Mouse (Mus musculus) ES-E14 (cell line): ENCODE measurements around the gene Ccdc85c. TPM values are rescaled to one million over a fixed set of nuclear protein-coding genes. Genes with fewer than 3 reads are reported as not detected.

Experiments used
- DNase-seq: peaks from one replicate; pipeline ENCODE4 v3.0.0-alpha.2; 2013; ENCODE audit warnings: low read depth, low spot score
- H3K27ac ChIP-seq: 2 replicates; pipeline ENCODE4 v1.5.1; 2012; ENCODE audit warnings: low read depth, mild to moderate bottlenecking, low read length, moderate library complexity, mixed read lengths; ENCODE audit not compliant: poor library complexity, insufficient read depth, severe bottlenecking
- H3K36me3 ChIP-seq: 2 replicates; pipeline ENCODE4 v1.6.1; 2012; ENCODE audit warnings: mild to moderate bottlenecking, low read length, moderate library complexity, mixed read lengths; ENCODE audit not compliant: control insufficient read depth, poor library complexity, insufficient read depth, severe bottlenecking
- H3K4me1 ChIP-seq, 2 experiments: fragments of 150-350 bp in 1 of 2; sonication (generic) in 1 of 2; 2 replicates each; pipeline ENCODE4 v1.6.1; 2012; ENCODE audit warnings: low read length in 2 of 2, mild to moderate bottlenecking in 1 of 2, mixed read lengths in 1 of 2; ENCODE audit not compliant: control insufficient read depth in 2 of 2, insufficient read depth in 2 of 2, poor library complexity in 1 of 2
- H3K4me3 ChIP-seq, 2 experiments: fragments of 150-350 bp in 1 of 2; sonication (generic) in 1 of 2; 2 replicates each; pipeline ENCODE4 v1.5.1; 2012; ENCODE audit warnings: low read length in 2 of 2, low read depth in 1 of 2, mild to moderate bottlenecking in 1 of 2, mixed read lengths in 1 of 2; ENCODE audit not compliant: insufficient read depth in 1 of 2, poor library complexity in 1 of 2, severe bottlenecking in 1 of 2
- H3K9ac ChIP-seq: 2 replicates; pipeline ENCODE4 v1.6.1; 2012; ENCODE audit warnings: low read depth, mild to moderate bottlenecking, low read length, mixed read lengths; ENCODE audit not compliant: poor library complexity, insufficient read depth, severe bottlenecking
- H3K9me3 ChIP-seq: fragments of 150-350 bp; sonication (generic); 2 replicates; pipeline ENCODE4 v1.6.1; 2012; ENCODE audit warnings: low read depth, mild to moderate bottlenecking, low read length; ENCODE audit not compliant: control insufficient read depth, insufficient read depth
- CHD2 ChIP-seq: IDR thresholded peaks from 2 replicates; pipeline ENCODE4 v1.6.1; 2014; ENCODE audit warnings: mild to moderate bottlenecking, low read depth, low read length, inconsistent platforms
- HCFC1 ChIP-seq: IDR thresholded peaks from 2 replicates; pipeline ENCODE4 v1.6.1; 2012; ENCODE audit warnings: low read length, inconsistent platforms, borderline replicate concordance; ENCODE audit not compliant: insufficient read depth
- MAFK ChIP-seq: IDR thresholded peaks from 2 replicates; pipeline ENCODE4 v1.6.1; 2014; ENCODE audit warnings: mild to moderate bottlenecking, low read depth, low read length, inconsistent platforms; ENCODE audit not compliant: insufficient read depth
- ZC3H11A ChIP-seq: IDR thresholded peaks from 2 replicates; pipeline ENCODE4 v1.6.1; 2012; ENCODE audit warnings: low read depth, mild to moderate bottlenecking, inconsistent platforms, low read length, borderline replicate concordance
- ZNF384 ChIP-seq: IDR thresholded peaks from 2 replicates; pipeline ENCODE4 v1.6.1; 2012; ENCODE audit warnings: low read depth, low read length, inconsistent platforms
- in situ Hi-C, 2 experiments: fragments of 600-800 bp; cut with MboI; formaldehyde crosslinking; loops; one replicate each; pipeline ENCODE4 v1.15.1; 2025; ENCODE audit warnings: low sequenced_read_pairs in 2 of 2, inconsistent platforms in 1 of 2; ENCODE audit not compliant: unreplicated experiment in 2 of 2
- total RNA-seq: library from RNA; depleted of rRNA; stranded (reverse); fragments of 300-350 nt; gene quantifications from 2 replicates; pipeline ENCODE4 v1.2.3, GENCODE M21; 2012

Gene Ccdc85c
- total RNA-seq, 1 experiment, result 21.9 TPM

DNA sequence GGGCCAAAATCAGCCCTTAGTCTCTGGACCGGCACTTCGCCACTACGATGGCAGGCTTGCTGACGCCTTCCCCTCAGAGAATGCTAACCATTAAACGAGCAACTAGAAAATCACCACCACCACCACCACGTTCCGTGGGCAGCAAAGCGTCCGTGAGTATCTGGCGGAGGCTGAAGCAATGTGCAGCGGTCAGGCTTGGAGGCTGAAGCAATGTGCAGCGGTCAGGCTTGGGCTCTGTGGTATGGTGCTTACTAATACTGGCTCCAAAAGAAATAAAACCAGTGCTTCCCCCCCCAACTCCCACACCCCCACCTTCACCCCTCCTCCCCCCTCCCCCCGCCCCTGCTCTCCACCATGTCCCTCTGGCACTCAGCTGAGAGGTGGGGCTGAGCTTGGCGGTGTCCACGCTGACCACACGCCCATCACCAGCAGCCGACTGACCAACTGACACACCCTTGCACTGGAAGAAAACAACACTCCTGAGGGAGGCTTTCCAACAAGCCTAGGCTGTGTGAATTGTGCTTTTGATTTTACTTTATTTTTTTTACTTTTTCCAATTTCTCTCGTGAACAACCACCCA is 39.2 kb downstream of the Ccdc85c start:
- Histone ChIP-seq H3K4me1 (peaks cover 0 to 20% of the 10 kb centered on the region in 2 experiments; a peak in 2 of 4 replicates), H3K27ac (no peak overlapping the region), H3K9me3 (no peaks in the 10 kb centered on the region), H3K4me3 (no peak overlapping the region), H3K36me3 (no peaks in the 10 kb centered on the region; the same call in 1 of the 2 replicates), H3K9ac (peak overlapping the region; percentile 21; the same call in 1 of the 2 replicates)
- no peak for DNase-seq
- TF ChIP-seq MAFK, result no peak
- TF ChIP-seq ZC3H11A, result no peak
- no peak for TF ChIP-seq ZNF384
- TF ChIP-seq CHD2, result no peak
- no peak for TF ChIP-seq HCFC1
- in situ Hi-C loops, result no loop called here

DNA sequence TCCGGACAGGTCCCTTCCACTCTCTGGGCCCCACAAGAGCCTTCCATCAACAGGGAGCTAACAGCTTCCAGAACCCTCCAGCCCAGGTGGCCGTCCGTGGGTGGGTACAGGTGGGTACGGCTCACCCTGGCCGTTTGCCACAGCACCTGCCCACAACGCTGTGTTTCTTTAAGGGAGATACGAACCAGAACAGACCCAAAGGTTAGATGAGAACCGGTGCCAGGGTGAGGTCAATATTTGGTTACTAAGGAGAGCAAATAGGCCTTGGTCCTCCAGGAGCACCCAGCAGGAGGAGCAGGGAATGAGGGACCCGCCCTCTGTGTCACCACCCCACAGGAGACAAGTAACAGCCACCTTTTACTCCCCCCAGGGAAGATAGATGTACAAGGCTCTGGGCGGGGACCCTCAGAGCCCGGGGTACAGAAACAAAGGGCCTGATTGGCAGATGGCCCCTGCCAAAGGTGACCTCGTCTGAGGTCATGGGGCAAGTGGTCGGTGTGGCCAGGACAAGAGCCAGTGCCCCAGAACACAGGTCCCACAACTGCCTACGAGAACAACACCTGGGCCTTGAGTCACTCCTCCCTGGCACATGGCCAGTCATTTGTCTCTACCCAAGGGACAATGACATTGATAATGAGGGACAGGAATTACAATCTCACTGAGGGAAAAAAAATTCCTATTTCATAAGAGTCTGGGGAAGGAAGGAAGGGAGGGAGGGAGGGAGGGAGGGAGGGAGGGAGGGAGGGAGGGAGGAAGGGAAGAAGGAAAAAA is 40.2 kb downstream of the Ccdc85c start:
- in situ Hi-C loops, result no loop called here
- H3K4me3 ChIP-seq, result no peak overlapping the region
- H3K9ac ChIP-seq, result no peak overlapping the region
- TF ChIP-seq ZNF384 (no peak), HCFC1 (no peak), CHD2 (no peak), ZC3H11A (no peak), MAFK (no peak)
- H3K9me3 ChIP-seq, result no peaks in the 10 kb centered on the region
- H3K4me1 ChIP-seq, result peaks cover 0 to 14% of the 10 kb centered on the region in 2 experiments; a peak in 2 of 4 replicates
- no peak overlapping the region for H3K27ac ChIP-seq
- H3K36me3 ChIP-seq, result no peaks in the 10 kb centered on the region; the same call in 1 of the 2 replicates
- no peak for DNase-seq

DNA sequence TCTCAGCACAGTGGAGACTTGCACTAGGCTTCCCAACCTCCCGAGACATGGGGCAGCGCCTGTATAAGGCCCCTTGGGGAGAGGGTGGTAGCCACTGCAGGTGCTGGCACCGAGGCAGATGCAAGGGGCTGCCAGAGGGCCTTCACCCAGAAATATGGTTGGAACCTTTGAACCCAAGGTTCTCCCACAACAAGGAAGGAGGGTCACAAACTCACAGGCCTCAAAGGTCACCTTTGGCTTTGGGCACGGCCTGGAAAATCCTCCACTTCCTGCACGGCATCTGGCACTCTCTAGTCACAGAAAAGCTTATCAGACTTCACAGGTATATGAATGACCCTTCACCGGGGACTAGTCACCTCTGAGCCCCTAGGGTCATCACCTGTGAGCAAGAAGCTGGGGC is 41.5 kb downstream of the Ccdc85c start:
- no peak for DNase-seq
- Histone ChIP-seq H3K4me3 (no peak overlapping the region), H3K9ac (no peak overlapping the region), H3K36me3 (no peaks in the 10 kb centered on the region; the same call in 1 of the 2 replicates), H3K4me1 (peaks cover 0 to 7% of the 10 kb centered on the region in 2 experiments; a peak in 2 of 4 replicates), H3K27ac (no peak overlapping the region), H3K9me3 (no peaks in the 10 kb centered on the region)
- in situ Hi-C loops, result no loop called here
- TF ChIP-seq MAFK (no peak), HCFC1 (no peak)

DNA sequence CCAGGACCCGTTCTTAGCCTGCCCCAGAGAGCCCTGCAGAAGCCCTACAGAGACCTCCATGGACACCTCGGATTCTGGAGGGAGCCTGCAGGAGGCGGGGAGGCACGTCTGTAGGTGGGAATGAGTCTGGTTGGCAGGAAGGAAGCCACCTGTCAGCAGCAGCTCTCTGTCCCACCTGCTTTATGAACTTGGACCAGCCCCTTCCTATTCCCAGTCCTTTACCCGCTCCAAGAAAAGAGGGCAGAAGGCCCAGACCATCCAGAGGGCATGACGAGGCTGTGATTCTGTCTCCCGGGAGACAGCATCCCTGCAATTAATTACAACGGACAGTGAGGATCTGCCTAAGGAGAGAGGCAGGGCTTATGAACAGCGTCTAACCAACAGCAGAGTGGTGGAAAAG is 43.3 kb downstream of the Ccdc85c start:
- Histone ChIP-seq H3K9ac (no peak overlapping the region), H3K27ac (no peak overlapping the region), H3K36me3 (no peaks in the 10 kb centered on the region; the same call in 1 of the 2 replicates), H3K9me3 (no peaks in the 10 kb centered on the region), H3K4me1 (peaks cover 0 to 7% of the 10 kb centered on the region in 2 experiments; a peak in 2 of 4 replicates), H3K4me3 (no peak overlapping the region)
- in situ Hi-C loops, result no loop called here
- DNase-seq, result no peak
- no peak for TF ChIP-seq ZNF384
- no peak for TF ChIP-seq ZC3H11A
- no peak for TF ChIP-seq CHD2
